Mouse (Mus musculus) heart, postnatal 0 days (tissue): ENCODE measurements around the gene Lst1. TPM values are rescaled to one million over a fixed set of nuclear protein-coding genes. Genes with fewer than 3 reads are reported as not detected.
A peak's percentile ranks its signal among the peaks of the same experiment; 100 is the strongest.
"Not testable (repeated sequence)": the region's sequence is repeated elsewhere in the genome, so short reads cannot be mapped to it uniquely, and the experiment has no call there.

Source experiments
- ATAC-seq: fragments of 200-750 bp; cut with Nextera tagmentation; 2 replicates; pipeline ENCODE4 v1.8.0; 2017; ENCODE audit warnings: low read depth, moderate number of reproducible peaks, moderate library complexity; ENCODE audit not compliant: insufficient read depth
- DNase-seq: peaks from one replicate; pipeline ENCODE4 v3.0.0-alpha.2; 2016; ENCODE audit warnings: low spot score
- H3K27ac ChIP-seq: fragments of 300-500 bp; sonication (generic); 2 replicates; pipeline ENCODE4 v1.5.1; 2014; ENCODE audit warnings: low read depth, mild to moderate bottlenecking
- H3K27me3 ChIP-seq: fragments of 300-500 bp; sonication (generic); 2 replicates; pipeline ENCODE4 v1.6.1; 2014; ENCODE audit warnings: low read length, mixed read lengths; ENCODE audit not compliant: control insufficient read depth, insufficient read depth
- H3K36me3 ChIP-seq: fragments of 300-500 bp; sonication (generic); replicated peaks from 2 replicates; pipeline ENCODE4 v1.6.1; 2014; ENCODE audit warnings: low read length, mixed read lengths; ENCODE audit not compliant: control insufficient read depth, insufficient read depth
- H3K4me1 ChIP-seq: fragments of 300-500 bp; sonication (generic); 2 replicates; pipeline ENCODE4 v1.6.1; 2014; ENCODE audit warnings: antibody characterized with exemption; ENCODE audit not compliant: control insufficient read depth, insufficient read depth
- H3K4me2 ChIP-seq: fragments of 300-500 bp; sonication (generic); 2 replicates; pipeline ENCODE4 v1.6.1; 2014; ENCODE audit warnings: low read depth, mild to moderate bottlenecking, low read length, moderate library complexity
- H3K4me3 ChIP-seq: fragments of 300-500 bp; sonication (generic); 2 replicates; pipeline ENCODE4 v1.5.1; 2014; ENCODE audit warnings: low read depth, low read length
- H3K9ac ChIP-seq: fragments of 300-500 bp; sonication (generic); replicated peaks from 2 replicates; pipeline ENCODE4 v1.6.1; 2014; ENCODE audit warnings: low read depth, low read length, mixed read lengths
- H3K9me3 ChIP-seq: fragments of 300-500 bp; sonication (generic); replicated peaks from 2 replicates; pipeline ENCODE4 v1.6.1; 2016; ENCODE audit warnings: low read length; ENCODE audit not compliant: control insufficient read depth
- CTCF ChIP-seq: IDR thresholded peaks from 2 replicates; pipeline ENCODE4 v1.5.1; 2016; ENCODE audit warnings: antibody characterized with exemption, control low read depth, low read depth
- EP300 ChIP-seq: IDR thresholded peaks from 2 replicates; pipeline ENCODE4 v1.6.1; 2016; ENCODE audit warnings: antibody characterized with exemption, low read depth
- WGBS: fragments of 180-500 bp; shearing (Covaris S2); extraction: QIAGEN DNeasy Blood & Tissue Kit; methylation state at CpG from one replicate; pipeline ENCODE4 v1.1.7; 2014; 5-methylcytosine and 5-hydroxymethylcytosine counted together
- polyA plus RNA-seq: library from polyadenylated mRNA; unstranded; fragments of >200 nt; fragmentation: Nextera tagmentation; extraction: Ambion mirVana; gene quantifications from 2 replicates; pipeline ENCODE4 v1.2.1, GENCODE M21; 2015
- total RNA-seq: library from RNA; depleted of rRNA; stranded (reverse); fragments of >200 nt; gene quantifications from 2 replicates; pipeline ENCODE4 v1.2.3, GENCODE M21; 2014; ENCODE audit warnings: low replicate concordance

The Lst1 gene
- total and polyA plus RNA-seq, 2 experiments from 2014 or later, result 7.0 to 52.7 TPM

DNA sequence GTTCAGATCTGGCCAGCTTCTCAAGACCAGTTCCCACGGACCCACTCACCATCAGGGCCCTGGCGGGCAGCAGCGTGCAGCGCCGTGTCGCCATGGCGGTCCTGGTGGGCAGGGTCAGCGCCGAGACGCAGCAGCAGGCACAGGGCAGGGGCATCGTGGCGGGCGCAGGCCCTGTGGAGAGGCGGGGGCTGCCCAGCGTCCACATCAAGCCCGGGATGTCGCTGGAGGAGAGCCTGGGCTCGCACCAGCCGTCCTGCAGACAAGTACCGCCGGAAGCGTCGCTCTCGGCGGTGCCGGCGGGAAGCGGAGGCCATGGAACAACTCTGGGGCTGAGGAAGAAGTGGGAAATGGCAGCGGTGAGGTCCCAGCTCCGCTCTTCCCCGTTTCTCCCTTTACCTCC is 46.7 kb upstream of the Lst1 start:
- Histone ChIP-seq H3K36me3 (peaks cover 22% of the 10 kb centered on the region), H3K9ac (peak overlapping the region; percentile 78), H3K4me1 (0 out of 2 replicates have a peak, but pooled peaks cover 4% of the 10 kb centered on the region), H3K9me3 (no peaks in the 10 kb centered on the region), H3K4me3 (peak overlapping the region; percentile 59), H3K27ac (peak overlapping the region; percentile 89), H3K27me3 (no peaks in the 10 kb centered on the region), H3K4me2 (peak overlapping the region; percentile 75)
- DNase-seq, result peak; percentile 39
- peak; percentile 16; the same call in 1 of the 2 replicates for ATAC-seq
- WGBS, result 3% methylated on average over 31 of the region's 31 CpGs
- TF ChIP-seq CTCF, result no peak
- no peak for TF ChIP-seq EP300

DNA sequence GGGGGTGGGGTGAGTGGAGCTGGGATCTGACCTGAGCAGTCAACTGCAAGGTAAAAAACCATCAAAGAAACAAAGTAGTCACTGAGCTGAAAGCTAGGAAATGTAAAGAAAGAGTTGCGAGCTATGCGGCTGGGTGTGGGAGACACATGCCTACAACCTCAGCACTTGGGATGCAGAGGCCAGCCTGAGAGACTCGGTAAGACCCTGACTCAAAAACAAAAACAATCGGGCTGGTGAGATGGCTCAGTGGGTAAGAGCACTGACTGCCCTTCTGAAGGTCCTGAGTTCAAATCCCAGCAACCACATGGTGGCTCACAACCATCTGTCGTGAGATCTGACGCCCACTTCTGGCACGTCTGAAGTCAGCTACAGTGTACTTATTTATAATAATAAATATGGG is 45.9 kb upstream of the Lst1 start:
- peaks cover 30% of the 10 kb centered on the region for H3K36me3 ChIP-seq
- H3K27me3 ChIP-seq, H3K9me3 ChIP-seq, H3K4me1 ChIP-seq, H3K9ac ChIP-seq, ATAC-seq, DNase-seq: not testable (repeated sequence)
- WGBS, result 72% methylated on average over 7 of the region's 7 CpGs
- H3K4me3 ChIP-seq, result peak overlapping the region; percentile 59; the same call in 1 of the 2 replicates
- peak overlapping the region; percentile 40 for H3K4me2 ChIP-seq
- peak overlapping the region; percentile 89 for H3K27ac ChIP-seq

DNA sequence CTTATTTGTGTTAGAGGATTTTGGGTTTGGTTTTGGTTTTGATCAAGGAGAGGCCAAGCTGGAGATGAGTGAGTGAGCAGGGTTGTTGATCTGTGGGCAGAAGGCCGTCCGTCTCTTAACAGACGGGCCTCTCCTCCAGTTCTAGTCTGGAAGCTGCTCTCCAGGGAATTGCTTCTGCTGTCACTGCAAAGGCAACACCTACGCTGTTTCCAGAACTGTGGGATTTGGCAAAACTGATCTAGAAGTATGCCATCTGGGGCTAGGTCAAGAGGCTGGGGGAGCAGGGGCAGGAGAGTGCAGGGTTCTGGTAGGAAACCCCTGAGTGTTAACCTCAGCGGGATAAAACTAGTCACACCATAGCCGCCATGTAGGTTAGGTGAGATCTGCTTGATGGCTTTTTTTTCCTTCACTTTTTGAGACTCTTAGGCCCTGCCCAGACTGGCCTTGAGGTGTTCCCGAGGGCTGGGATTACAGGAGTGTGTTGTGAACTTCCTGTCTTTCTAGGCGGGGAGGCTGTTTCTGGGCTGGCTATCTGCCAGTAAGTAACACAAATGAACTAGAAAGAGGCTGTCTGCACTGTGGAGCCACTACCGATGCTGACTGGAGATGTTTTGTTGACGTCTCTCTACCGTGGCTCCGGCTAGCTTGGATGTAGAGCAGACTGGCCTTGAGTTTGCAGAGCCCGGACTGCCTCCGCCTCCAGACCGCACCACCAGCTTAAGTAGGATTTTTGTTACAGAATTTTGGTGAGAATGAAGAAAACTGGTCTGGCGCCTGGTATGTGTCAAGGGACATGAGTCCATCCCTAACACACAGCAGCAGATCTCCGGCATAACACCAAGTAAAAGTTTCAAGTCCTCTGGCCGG is 45.1 kb upstream of the Lst1 start, which contains the start of gene Atp6v1g2:
Gene Atp6v1g2 (plus strand): TSS at position 547 of the 867 bp plus-strand sequence.
- DNase-seq (peak; percentile 49), ATAC-seq (no peak)
- Histone ChIP-seq H3K9ac (no peak within 1 kb of the TSS), H3K27me3 (no peaks in the 10 kb centered on the region), H3K36me3 (peaks cover 38% of the 10 kb centered on the region), H3K4me3 (peak within 1 kb of the TSS; percentile 59; the same call in 1 of the 2 replicates), H3K4me2 (peak within 1 kb of the TSS; percentile 75), H3K9me3 (no peaks in the 10 kb centered on the region), H3K27ac (peak within 1 kb of the TSS; percentile 89), H3K4me1 (0 out of 2 replicates have a peak, but pooled peaks cover 4% of the 10 kb centered on the region)
- no peak for TF ChIP-seq EP300
- no peak for TF ChIP-seq CTCF
- 50% methylated on average over 18 of the region's 18 CpGs for WGBS

DNA sequence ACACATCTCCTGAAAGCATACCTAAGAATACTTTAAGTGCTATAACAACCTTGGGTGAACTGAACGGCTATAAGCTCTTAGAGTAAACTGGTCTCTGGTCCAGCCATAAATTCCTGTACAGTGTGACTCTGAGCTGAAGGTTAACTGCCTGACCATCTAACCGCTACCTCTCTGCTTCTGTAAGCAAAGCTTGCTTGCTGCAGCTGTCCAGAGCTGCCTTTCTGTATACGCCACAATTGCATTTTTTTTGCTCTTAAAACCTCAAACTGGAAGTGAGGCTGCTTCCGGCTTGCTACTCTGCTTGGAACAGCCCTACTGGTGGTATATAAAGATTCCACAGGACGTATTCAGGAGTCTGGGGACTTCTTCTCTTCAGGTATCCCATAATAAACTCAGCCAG is 44.4 kb upstream of the Lst1 start:
- no peak for ATAC-seq
- no peak overlapping the region for H3K4me2 ChIP-seq
- 0 out of 2 replicates have a peak, but pooled peaks cover 4% of the 10 kb centered on the region for H3K4me1 ChIP-seq
- H3K9ac ChIP-seq, result no peak overlapping the region
- H3K36me3 ChIP-seq, result peaks cover 42% of the 10 kb centered on the region
- 72% methylated on average over 5 of the region's 5 CpGs for WGBS
- TF ChIP-seq EP300 (no peak), CTCF (no peak)
- H3K4me3 ChIP-seq, result no peak overlapping the region
- H3K9me3 ChIP-seq, result no peaks in the 10 kb centered on the region
- no peak for DNase-seq
- H3K27me3 ChIP-seq, result no peaks in the 10 kb centered on the region
- H3K27ac ChIP-seq, result peak overlapping the region; percentile 89

DNA sequence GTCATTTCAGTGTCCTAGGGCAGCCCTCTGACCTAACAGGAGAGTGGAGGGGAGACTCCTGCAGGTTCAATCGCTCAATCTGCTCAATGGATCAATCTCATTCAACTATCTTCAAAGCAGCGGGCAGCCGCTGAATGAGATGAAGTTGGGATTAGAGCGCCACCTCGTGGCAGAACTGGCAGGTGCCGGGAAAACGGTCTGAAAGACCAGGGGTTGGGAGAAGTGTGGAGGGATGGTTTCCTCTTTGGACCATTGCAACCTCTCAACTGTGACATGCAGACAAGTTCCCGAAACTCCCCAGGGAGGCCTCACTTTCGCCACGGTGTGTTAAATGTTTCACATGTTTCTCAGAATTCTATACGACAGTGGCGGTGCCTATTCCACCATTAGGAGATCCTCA is 43.8 kb upstream of the Lst1 start:
- Histone ChIP-seq H3K4me1 (0 out of 2 replicates have a peak, but pooled peaks cover 4% of the 10 kb centered on the region), H3K27me3 (no peaks in the 10 kb centered on the region), H3K27ac (no peak overlapping the region), H3K9ac (no peak overlapping the region), H3K4me3 (no peak overlapping the region), H3K36me3 (peaks cover 48% of the 10 kb centered on the region), H3K4me2 (no peak overlapping the region), H3K9me3 (no peaks in the 10 kb centered on the region)
- no peak for TF ChIP-seq EP300
- peak; percentile 90 for TF ChIP-seq CTCF
- 11% methylated on average over 12 of the region's 12 CpGs for WGBS
- DNase-seq (peak; percentile 47), ATAC-seq (no peak)
